Mouse (Mus musculus) MEL (cell line): ENCODE results near the gene Smc5. TPM values are rescaled to one million over a fixed set of nuclear protein-coding genes. Genes with fewer than 3 reads are reported as not detected.

Source experiments
- DNase-seq: peaks from one replicate; pipeline ENCODE4 v3.0.0; 2011; ENCODE audit warnings: low read depth, low spot score
- H3K27ac ChIP-seq: 2 replicates; pipeline ENCODE4 v1.5.1; 2012; ENCODE audit warnings: low read depth, mild to moderate bottlenecking, control low read depth, low read length, moderate library complexity; ENCODE audit not compliant: control insufficient read depth
- H3K27me3 ChIP-seq, 2 experiments: fragments of 150-350 bp in 1 of 2; sonication (generic) in 1 of 2; 2 replicates each; pipeline ENCODE4 v1.6.1; 2012; ENCODE audit warnings: low read length in 2 of 2, mild to moderate bottlenecking in 2 of 2, improper control_type of control experiment in 1 of 2, moderate library complexity in 1 of 2; ENCODE audit not compliant: insufficient read depth in 2 of 2, control insufficient read depth in 1 of 2
- H3K36me3 ChIP-seq, 2 experiments: 2 replicates each; pipeline ENCODE4 v1.6.1; 2012 to 2014; ENCODE audit warnings: low read length in 2 of 2, improper control_type of control experiment in 1 of 2, inconsistent platforms in 1 of 2, mild to moderate bottlenecking in 1 of 2; ENCODE audit not compliant: insufficient read depth in 2 of 2, control insufficient read depth in 1 of 2
- H3K4me1 ChIP-seq, 2 experiments: fragments of 150-350 bp in 1 of 2; sonication (generic) in 1 of 2; 2 replicates each; pipeline ENCODE4 v1.6.1; 2012; ENCODE audit warnings: low read length in 2 of 2, improper control_type of control experiment in 1 of 2, mild to moderate bottlenecking in 1 of 2; ENCODE audit not compliant: insufficient read depth in 2 of 2, control insufficient read depth in 1 of 2
- H3K4me3 ChIP-seq, 2 experiments: fragments of 150-350 bp in 1 of 2; sonication (generic) in 1 of 2; 2 replicates each; pipeline ENCODE4 v1.5.1; 2012; ENCODE audit warnings: low read depth in 2 of 2, low read length in 2 of 2, mild to moderate bottlenecking in 2 of 2, moderate library complexity in 2 of 2, control low read depth in 1 of 2, improper control_type of control experiment in 1 of 2; ENCODE audit not compliant: control insufficient read depth in 1 of 2, insufficient read depth in 1 of 2
- H3K79me2 ChIP-seq: 2 replicates; pipeline ENCODE4 v1.6.1; 2012; ENCODE audit warnings: mild to moderate bottlenecking, low read length, moderate library complexity; ENCODE audit not compliant: control insufficient read depth, poor library complexity, insufficient read depth
- H3K9ac ChIP-seq: 2 replicates; pipeline ENCODE4 v1.6.1; 2012; ENCODE audit warnings: low read depth, mild to moderate bottlenecking, control low read depth, low read length, moderate library complexity; ENCODE audit not compliant: control insufficient read depth, poor library complexity, severe bottlenecking
- H3K9me3 ChIP-seq: fragments of 150-350 bp; sonication (generic); replicated peaks from 2 replicates; pipeline ENCODE4 v1.6.1; 2012; ENCODE audit warnings: mild to moderate bottlenecking, low read length, improper control_type of control experiment, moderate library complexity; ENCODE audit not compliant: insufficient read depth
- BHLHE40 ChIP-seq: IDR thresholded peaks from 2 replicates; pipeline ENCODE4 v1.6.1; 2012; ENCODE audit warnings: low read depth, mild to moderate bottlenecking, inconsistent platforms, low read length, improper control_type of control experiment, borderline replicate concordance
- CHD1 ChIP-seq: IDR thresholded peaks from 2 replicates; pipeline ENCODE4 v1.6.1; 2012; ENCODE audit warnings: low read depth, mild to moderate bottlenecking, inconsistent platforms, low read length, improper control_type of control experiment
- ELF1 ChIP-seq: IDR thresholded peaks from 2 replicates; pipeline ENCODE4 v1.6.1; 2014; ENCODE audit warnings: low read depth, mild to moderate bottlenecking, inconsistent platforms, low read length, improper control_type of control experiment, moderate library complexity
- GABPA ChIP-seq: IDR thresholded peaks from 2 replicates; pipeline ENCODE4 v1.6.1; 2012; ENCODE audit warnings: low read depth, mild to moderate bottlenecking, inconsistent platforms, low read length, improper control_type of control experiment, moderate library complexity
- HCFC1 ChIP-seq: IDR thresholded peaks from 2 replicates; pipeline ENCODE4 v1.6.1; 2012; ENCODE audit warnings: low read depth, mild to moderate bottlenecking, inconsistent platforms, low read length, improper control_type of control experiment, moderate library complexity
- MAX ChIP-seq: IDR thresholded peaks from 2 replicates; pipeline ENCODE4 v1.6.1; 2011; ENCODE audit warnings: low read length, improper control_type of control experiment
- MEF2A ChIP-seq: IDR thresholded peaks from 2 replicates; pipeline ENCODE4 v1.6.1; 2014; ENCODE audit warnings: low read depth, mild to moderate bottlenecking, inconsistent platforms, low read length, improper control_type of control experiment; ENCODE audit not compliant: poor library complexity, insufficient replicate concordance, severe bottlenecking; ENCODE audit errors: extremely low read depth
- MXI1 ChIP-seq: IDR thresholded peaks from 2 replicates; pipeline ENCODE4 v1.6.1; 2011; ENCODE audit warnings: mild to moderate bottlenecking, low read depth, low read length, improper control_type of control experiment
- MYC ChIP-seq: IDR thresholded peaks from 2 replicates; pipeline ENCODE4 v1.6.1; 2011; ENCODE audit warnings: low read depth, mild to moderate bottlenecking, low read length, improper control_type of control experiment, moderate library complexity
- NELFE ChIP-seq: IDR thresholded peaks from 2 replicates; pipeline ENCODE4 v1.6.1; 2011; ENCODE audit warnings: low read depth, low read length, improper control_type of control experiment
- NRF1 ChIP-seq: IDR thresholded peaks from 2 replicates; pipeline ENCODE4 v1.6.1; 2014; ENCODE audit warnings: low read depth, mild to moderate bottlenecking, inconsistent platforms, low read length, improper control_type of control experiment, moderate library complexity; ENCODE audit not compliant: poor library complexity, insufficient read depth, severe bottlenecking
- POLR2A ChIP-seq, 2 experiments: IDR thresholded peaks; 2 replicates each; pipeline ENCODE4 v1.6.1; 2011 to 2012; ENCODE audit warnings: low read length in 2 of 2, mild to moderate bottlenecking in 2 of 2, control low read depth in 1 of 2, improper control_type of control experiment in 1 of 2, low read depth in 1 of 2, moderate library complexity in 1 of 2; ENCODE audit not compliant: control insufficient read depth in 1 of 2, insufficient read depth in 1 of 2, poor library complexity in 1 of 2
- POLR2AphosphoS2 ChIP-seq: IDR thresholded peaks from 2 replicates; pipeline ENCODE4 v1.6.1; 2011; ENCODE audit warnings: low read length, improper control_type of control experiment
- TAL1 ChIP-seq: IDR thresholded peaks from 2 replicates; pipeline ENCODE4 v1.6.1; 2012; ENCODE audit warnings: mild to moderate bottlenecking, inconsistent platforms, low read length, moderate library complexity, mixed read lengths
- TBP ChIP-seq: IDR thresholded peaks from 2 replicates; pipeline ENCODE4 v1.8.0; 2011; ENCODE audit warnings: low read depth, low read length, improper control_type of control experiment
- TCF12 ChIP-seq: IDR thresholded peaks from 2 replicates; pipeline ENCODE4 v1.6.1; 2014; ENCODE audit warnings: low read depth, mild to moderate bottlenecking, inconsistent platforms, low read length, improper control_type of control experiment, moderate library complexity
- USF1 ChIP-seq: IDR thresholded peaks from 2 replicates; pipeline ENCODE4 v1.6.1; 2014; ENCODE audit warnings: low read depth, mild to moderate bottlenecking, inconsistent platforms, low read length, improper control_type of control experiment, moderate library complexity
- USF2 ChIP-seq, 2 experiments: IDR thresholded peaks; 2 replicates each; pipeline ENCODE4 v1.6.1; 2011 to 2012; ENCODE audit warnings: improper control_type of control experiment in 2 of 2, low read length in 2 of 2, borderline replicate concordance in 1 of 2, inconsistent platforms in 1 of 2, low read depth in 1 of 2, mild to moderate bottlenecking in 1 of 2; ENCODE audit not compliant: insufficient read depth in 1 of 2
- ZC3H11A ChIP-seq: IDR thresholded peaks from 2 replicates; pipeline ENCODE4 v1.6.1; 2012; ENCODE audit warnings: low read depth, mild to moderate bottlenecking, inconsistent platforms, low read length, improper control_type of control experiment
- ZMIZ1 ChIP-seq: IDR thresholded peaks from 2 replicates; pipeline ENCODE4 v1.6.1; 2012; ENCODE audit warnings: low read depth, mild to moderate bottlenecking, inconsistent platforms, low read length, improper control_type of control experiment, moderate library complexity
- polyA plus RNA-seq, 2 experiments: library from polyadenylated mRNA; stranded (reverse) in 1 of 2; unstranded in 1 of 2; fragments of >175 nt in 1 of 2; fragments of >200 nt in 1 of 2; gene quantifications; 2 replicates each; pipeline versions ENCODE4 v1.2.1 to v1.2.4; 2012; ENCODE audit warnings: low replicate concordance in 2 of 2, low read depth in 1 of 2; ENCODE audit not compliant: insufficient read length in 2 of 2, insufficient read depth in 1 of 2, missing spikeins in 1 of 2
- total RNA-seq: library from RNA; depleted of rRNA; stranded (reverse); fragments of 300-350 nt; gene quantifications from 2 replicates; pipeline ENCODE4 v1.2.3, GENCODE M21; 2012

Smc5 gene
- total and polyA plus RNA-seq, 3 experiments: 29.9 to 77.3 (median 36.8) TPM

- no peak for DNase-seq
- H3K27me3 ChIP-seq: no peaks in the 10 kb centered on the region
- no peak overlapping the region for H3K4me3 ChIP-seq
- no peak overlapping the region for H3K9ac ChIP-seq
- H3K36me3 ChIP-seq: peaks cover 0 to 44% of the 10 kb centered on the region in 2 experiments; a peak in 2 of 4 replicates
- no peaks in the 10 kb centered on the region; the same call in 1 of the 2 replicates for H3K79me2 ChIP-seq
- no peak overlapping the region for H3K27ac ChIP-seq
- H3K9me3 ChIP-seq: no peaks in the 10 kb centered on the region
- TF ChIP-seq MEF2A (no peak), HCFC1 (no peak), TAL1 (no peak), TBP (no peak), POLR2AphosphoS2 (no peak), ELF1 (no peak), POLR2A (IDR thresholded peaks at IDR 0.05; ENCODE audit: control insufficient read depth in 1 of 2, insufficient read depth in 1 of 2, low read depth in 1 of 2, low read length in 2 of 2, poor library complexity in 1 of 2) (no peak), NRF1 (no peak), ZC3H11A (no peak), USF2 (IDR thresholded peaks at IDR 0.05; ENCODE audit: borderline replicate concordance in 1 of 2, insufficient read depth in 1 of 2, low read depth in 1 of 2, low read length in 2 of 2) (no peak), MYC (no peak), NELFE (no peak), ZMIZ1 (no peak), MXI1 (no peak), GABPA (no peak), BHLHE40 (no peak), CHD1 (no peak)
- no peaks in the 10 kb centered on the region for H3K4me1 ChIP-seq
Observed at GRCm38 (mm10) chr19:23256771-23257170, 16.9 kb downstream of the Smc5 start.

- peak; percentile 57 for DNase-seq
- H3K4me3 ChIP-seq: no peak overlapping the region
- H3K36me3 ChIP-seq: peaks cover 7 to 27% of the 10 kb centered on the region in 2 experiments
Observed at GRCm38 (mm10) chr19:23246473-23246872, 27.2 kb downstream of the Smc5 start.

More at GRCm38 (mm10) chr19:23246473-23246872, 27.2 kb downstream of the Smc5 start:
- no peaks in the 10 kb centered on the region for H3K9me3 ChIP-seq
- H3K27ac ChIP-seq: no peak overlapping the region
- H3K79me2 ChIP-seq: no peaks in the 10 kb centered on the region; the same call in 1 of the 2 replicates
- no peaks in the 10 kb centered on the region; a peak in 1 of 4 replicates for H3K4me1 ChIP-seq
- H3K27me3 ChIP-seq: no peaks in the 10 kb centered on the region
- TF ChIP-seq TCF12 (no peak), MAX (peak; percentile 34; the same call in 1 of the 2 replicates), NELFE (no peak), USF1 (peak; percentile 54; the same call in 1 of the 2 replicates)
- no peak overlapping the region for H3K9ac ChIP-seq
